Mouse (Mus musculus): ENCODE data around the gene Hilpda.

Gene Hilpda

DNA sequence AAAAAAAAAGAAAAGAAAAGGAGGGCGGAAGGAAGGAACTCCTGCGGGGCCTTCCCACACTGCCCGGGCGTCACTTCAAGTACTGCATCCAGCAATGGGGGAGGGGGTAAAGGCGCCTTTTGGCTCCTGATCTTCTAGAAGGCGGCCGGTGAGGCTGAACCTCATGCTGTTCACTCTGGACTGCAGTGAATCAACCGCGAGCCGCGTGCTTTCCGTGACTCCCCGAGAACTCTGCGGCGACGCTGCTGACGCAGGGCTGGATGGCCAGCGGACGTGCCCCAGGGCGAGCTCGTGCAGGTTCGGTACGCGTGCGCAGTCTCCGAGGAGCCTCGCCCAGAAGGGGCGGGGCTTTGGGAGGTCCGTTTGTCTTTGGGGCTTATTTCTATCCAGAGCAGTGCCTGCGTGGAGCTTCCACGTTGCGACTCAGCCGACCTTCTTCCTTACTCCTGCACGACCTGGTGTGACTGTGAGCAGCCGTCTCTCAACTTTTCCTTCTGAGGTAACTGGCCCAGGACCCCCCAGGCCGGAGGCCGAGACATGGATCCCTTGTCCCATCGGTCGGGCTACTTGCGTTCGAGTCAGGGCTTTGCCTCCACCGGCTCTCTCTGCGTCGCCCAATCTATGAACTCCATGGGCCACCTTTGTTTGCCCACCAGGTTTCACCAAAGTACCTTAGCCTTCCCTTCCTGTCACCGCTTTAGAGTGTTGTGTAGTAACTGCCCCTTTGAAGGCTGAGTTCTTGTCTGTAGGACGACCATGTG, at the start of gene Hilpda:
Hilpda (plus strand) TSS at position 177 of the 761 bp plus-strand sequence.
- DNase-seq (ENCODE audit: low read depth) = peak; percentile 93

DNA sequence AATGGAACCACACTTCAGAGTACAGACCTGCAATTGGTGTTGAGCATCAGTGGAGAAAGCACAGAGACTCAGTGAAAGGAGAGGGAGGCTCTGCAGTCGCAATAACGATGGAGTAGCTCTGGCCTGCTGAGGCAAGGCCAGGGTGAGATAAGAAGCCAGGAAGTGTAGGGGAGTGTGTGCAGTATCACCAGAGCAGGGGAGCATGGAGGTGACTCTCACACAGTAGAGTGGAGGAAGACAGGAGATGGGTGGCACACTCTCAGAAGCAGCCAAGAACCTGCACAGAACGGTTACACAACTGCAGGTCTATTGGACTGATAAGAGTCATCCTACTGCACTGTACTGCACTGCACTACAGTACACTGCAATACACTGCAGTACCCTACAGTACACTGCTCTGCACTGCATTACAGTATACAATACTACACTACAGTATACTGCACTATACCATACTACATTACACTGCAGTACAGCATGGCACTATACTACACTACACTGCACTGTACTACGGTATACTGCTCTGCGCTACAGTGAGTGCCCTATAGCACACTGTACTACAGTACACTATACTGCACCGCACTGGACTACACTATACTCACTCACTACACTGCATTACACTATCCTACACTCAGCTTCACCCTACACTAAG, 42.9 kb upstream of the Hilpda start:
- no peak for DNase-seq (ENCODE audit: low read depth)

DNA sequence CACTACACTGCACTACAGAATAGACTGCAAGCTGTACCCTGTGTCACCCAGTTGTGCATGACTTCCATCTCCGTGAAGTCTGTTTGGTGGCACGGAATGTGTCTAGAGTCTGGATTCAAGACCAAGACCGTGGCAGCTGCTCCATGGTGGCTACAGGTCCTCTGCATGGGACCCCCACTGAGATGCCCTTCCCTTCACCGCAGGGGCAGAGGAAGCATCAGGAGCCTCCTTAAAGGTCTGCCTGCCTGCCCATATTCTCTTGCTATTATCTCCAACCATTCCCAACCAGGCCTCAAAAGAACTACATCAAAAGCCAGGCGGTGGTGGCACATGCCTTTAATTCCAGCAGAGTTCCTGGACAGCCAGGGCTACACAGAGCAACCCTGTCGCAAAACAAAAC, 41.9 kb upstream of the Hilpda start:
- no peak for DNase-seq (ENCODE audit: low read depth)

DNA sequence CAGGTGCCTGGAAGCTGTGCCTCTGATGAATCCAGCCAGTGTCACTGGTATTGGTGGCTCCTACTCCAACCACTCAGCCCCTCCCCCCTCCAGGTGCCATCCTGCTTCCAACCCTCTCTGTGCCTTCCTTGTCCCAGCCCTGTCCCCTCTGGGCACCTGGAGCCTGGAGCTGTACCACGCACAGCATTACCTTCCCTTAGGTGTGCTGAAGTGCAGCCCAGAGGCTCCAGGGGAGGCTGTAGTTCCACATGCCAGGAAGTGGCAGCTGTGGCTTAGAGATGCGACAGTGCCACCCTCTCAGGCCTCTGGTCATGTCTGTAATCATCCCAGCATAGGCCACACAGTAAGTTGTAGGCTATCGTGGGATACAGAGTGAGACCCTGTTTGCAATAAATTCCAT, 40.5 kb upstream of the Hilpda start:
- DNase-seq (ENCODE audit: low read depth) = no peak

DNA sequence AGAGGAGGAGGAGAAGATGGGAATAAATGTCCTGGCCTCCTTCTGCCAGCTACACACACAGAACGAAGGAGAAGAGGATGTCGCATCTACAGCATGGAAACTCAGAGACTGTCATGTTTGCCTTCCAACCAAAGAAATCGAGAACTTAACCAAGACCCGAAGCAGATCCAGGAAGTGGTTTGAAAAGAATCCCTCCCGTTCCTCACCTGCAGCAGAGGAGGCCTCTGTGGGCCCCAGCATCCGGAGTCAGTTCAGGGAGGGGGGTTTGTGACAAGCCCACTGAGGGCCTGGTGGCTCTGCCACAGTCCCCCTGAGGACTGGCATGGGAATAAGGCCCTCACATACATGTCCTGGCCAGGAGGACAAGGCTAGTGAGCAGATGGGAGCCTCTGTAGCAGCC, 40.0 kb upstream of the Hilpda start:
- no peak for DNase-seq (ENCODE audit: low read depth)

DNA sequence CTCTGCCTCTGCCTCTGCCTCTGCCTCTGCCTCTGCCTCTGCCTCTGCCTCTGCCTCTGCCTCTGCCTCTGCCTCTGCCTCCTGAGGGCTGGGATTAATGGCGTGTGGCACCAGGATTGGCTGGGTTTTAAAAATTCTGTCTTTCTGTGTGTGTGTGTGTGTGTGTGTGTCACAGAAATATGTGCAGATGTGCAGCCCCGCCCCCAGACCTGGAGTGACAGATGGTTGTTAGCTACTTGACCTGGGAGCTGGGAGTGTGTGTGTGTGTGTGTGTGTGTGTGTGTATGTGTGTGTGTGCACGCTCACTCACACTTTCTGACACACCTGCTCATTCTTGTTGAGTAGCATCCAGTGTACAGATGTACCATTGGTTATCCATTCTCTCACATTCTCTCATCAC, 38.6 kb upstream of the Hilpda start:
- DNase-seq (ENCODE audit: low read depth) = no peak

DNA sequence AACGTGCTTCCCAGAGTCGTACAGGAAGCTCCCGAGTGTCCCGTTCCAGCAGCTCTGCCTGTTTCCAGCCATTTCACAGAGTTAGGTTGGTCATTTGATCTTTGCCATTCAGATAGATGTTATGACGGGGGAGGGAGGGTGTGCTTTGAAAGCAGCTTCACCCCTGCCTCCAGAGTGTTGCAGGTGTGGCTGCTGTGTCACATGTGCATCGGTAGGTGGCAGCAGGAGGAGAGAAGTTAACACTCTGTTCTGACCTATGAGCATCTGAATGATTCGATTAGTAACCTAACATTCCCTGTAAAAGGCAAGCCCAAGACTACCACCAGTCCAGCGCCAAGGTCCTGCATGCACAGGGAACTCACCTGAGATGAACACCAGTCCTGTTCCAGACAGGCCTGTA, 38.0 kb upstream of the Hilpda start:
- DNase-seq (ENCODE audit: low read depth) = no peak

DNA sequence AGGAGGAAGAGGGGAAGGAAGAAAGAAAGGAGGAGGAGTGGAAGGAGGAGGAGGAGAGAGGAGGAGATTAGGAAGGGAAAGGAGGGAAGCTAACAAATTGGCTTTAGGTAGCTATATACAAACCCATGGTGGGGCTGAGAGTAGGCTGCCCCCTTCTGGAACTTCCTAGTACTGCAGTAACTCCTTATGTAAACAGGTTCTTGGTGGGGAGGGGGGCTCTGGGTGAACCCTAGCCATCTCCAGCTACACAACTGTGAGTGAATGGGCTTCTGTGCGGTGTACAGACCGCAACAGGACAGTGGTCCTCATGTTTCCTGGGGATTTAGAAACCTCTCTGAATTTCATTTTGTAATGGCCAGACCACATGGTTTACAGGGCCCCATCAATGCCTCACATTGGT, 31.5 kb upstream of the Hilpda start:
- peak; percentile 44 for DNase-seq (ENCODE audit: low read depth)

DNA sequence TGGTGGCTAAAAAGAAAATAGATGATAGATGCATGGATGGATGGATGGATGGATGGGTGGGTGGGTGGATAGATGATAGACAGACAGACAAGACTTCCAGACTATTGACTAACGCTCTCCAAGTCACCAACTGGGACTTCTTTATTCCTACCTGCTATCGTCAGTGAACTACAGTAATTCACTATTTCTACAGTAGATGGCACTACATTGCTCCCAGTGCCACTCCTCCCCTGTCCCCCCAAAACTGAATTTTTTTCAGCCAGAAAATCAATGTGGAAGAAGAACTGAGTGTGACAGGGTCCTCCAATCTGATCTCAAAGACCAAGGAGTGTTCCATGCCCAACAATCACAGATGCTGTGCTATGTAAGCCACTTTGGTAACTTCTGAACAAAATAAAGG, 30.6 kb upstream of the Hilpda start:
- no peak for DNase-seq (ENCODE audit: low read depth)

DNA sequence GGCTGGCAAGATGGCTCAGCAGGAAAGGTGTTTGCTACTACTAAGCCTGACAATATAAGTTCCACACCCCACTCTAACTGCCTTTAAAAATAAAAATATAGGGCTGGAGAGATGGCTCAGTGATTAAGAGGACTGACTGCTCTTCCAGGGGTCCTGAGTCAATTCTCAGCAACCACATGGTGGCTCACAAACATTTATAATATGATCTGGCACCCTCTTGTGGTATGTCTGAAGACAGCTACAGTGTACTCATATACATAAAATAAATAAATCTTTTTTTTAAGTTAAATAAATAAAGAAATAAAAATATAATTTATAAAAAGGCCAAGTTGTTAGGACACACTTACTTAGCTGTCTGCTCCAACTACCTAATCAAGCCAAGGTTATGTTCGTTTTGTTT, 30.0 kb upstream of the Hilpda start:
- DNase-seq (ENCODE audit: low read depth) = no peak

DNA sequence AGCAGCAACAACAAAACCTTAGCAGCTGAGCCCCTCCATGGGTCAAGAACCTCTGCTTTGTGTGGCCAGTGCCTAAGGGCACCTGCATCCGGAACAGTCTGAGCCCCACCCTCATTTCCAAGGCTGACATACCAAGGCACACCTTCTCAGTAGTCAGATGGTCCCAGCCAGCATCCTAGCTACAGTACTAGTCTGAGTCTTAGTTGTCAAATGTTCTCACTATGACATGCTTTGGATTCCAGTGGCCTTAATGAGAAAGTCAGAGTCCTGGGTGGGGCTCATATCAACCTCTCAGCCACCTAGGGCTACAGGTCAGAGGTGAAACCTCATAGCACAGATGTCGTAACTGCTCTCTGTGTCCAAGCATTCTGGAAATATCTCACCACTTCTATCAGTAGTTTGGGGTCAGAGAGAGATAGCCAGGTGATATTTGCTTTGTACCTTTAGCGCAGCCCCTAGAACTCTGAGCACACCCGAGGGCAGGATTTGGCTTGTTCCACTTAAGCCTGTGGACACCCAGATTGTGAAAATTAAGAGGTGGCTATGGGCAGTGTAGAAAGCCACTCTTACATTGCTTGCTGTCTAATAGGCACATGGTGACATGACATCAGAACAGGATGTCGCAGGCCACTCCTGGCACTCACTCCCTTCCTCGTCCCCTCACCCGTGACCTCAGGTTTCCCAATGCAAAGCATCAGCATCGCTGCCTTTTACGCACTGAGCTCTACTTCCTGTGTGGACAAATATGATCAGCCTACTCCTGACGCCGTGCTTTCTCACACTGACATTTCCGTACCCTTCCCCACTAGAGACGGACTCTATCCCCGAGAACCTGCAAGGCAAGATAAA, 26.8 kb upstream of the Hilpda start:
- no peak for DNase-seq (ENCODE audit: low read depth)

DNA sequence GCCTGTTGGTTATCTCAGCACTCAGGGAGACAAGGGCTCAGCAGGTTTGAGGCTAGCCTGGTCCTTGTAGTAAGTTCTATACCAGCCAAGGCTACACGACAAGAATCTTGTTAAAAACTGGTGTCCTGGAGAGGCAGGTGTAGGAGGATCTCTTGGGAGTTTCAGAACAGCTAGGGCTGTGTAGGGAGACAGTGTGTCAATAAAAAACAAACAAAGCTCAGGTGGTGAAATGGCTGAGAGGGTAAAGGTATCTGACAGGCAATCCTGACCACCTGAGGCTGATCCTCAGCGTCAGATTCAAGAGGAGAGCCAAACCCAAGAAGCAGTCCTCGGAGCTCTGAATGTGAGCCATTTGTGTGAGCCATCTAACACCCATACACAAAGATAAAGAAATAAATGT, 26.1 kb upstream of the Hilpda start:
- no peak for DNase-seq (ENCODE audit: low read depth)

DNA sequence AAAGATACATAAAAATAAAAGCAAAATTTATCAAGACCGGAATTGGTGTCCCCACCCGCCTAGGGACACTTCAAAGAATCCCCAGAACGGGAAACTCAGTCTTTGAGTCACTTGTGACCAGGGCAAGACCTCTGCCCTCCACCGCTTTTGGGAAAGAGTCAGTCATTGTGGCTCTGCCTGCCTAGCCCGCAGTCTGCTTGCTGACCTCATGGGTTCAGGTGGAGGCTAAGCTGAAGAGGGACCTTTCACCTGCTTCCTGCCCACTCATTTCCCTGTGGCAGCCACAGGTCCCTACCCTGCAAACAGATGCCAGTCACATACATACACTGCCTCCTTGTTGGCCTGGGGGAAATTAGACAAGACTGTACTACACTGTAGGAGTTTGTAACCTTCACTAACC, 25.7 kb upstream of the Hilpda start:
- DNase-seq (ENCODE audit: low read depth) = no peak

DNA sequence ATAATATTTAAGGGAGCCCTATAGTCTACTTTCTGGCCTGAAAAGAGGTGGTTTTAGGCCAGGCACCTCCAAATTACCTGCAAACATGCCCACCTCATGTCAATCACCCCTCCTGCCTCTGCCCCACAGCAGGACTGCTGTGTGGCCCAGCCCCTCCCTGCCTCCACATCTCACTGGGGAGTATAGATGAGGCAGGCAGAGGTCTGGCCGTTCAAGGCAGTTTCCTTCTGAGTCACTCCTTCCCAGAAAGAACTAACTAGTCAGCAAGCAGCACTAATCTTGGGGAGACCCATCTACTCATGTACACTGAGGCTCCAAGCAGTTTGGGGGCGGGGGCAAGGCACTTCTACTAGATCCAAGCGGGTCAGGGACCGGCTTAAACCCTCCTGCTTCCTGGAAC, 25.2 kb upstream of the Hilpda start:
- DNase-seq (ENCODE audit: low read depth) = no peak

DNA sequence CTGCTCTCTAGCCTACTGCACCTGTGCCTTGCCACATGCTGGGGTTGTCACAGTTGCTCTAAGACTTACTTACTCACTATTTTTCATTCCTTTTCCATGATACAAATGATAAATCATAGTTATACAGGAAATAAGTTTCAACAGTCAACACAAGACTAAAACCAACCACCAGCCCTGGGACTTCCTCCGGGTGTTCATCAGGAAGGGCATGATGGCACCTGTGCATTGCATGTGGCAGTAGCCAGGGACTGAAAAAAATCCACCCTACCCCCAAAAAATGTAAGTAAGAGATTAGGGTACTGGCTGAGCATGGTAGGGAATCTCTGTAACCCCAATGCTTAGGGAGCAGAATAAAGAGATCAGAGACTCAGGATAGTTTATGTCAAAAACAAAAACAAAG, 12.9 kb upstream of the Hilpda start:
- no peak for DNase-seq (ENCODE audit: low read depth)

DNA sequence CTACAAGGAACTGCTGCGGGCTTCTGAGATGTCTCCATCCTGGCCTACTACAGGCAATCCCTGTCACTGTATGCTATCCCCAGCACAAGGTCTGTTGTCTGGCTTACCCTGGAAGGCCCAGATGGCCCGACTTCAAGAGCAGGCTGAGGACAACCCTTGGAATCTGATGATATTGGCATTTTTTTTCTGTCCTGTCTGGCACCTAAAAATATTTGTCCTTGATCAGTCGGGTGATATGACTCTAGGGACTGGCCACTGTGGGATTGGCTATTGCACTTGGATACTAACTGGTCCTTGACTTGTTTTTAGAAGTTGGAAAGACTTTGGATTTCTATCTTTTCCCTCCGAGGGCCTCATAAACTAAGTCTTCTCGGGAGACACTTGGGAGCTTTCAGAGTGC, 10.5 kb upstream of the Hilpda start:
- no peak for DNase-seq (ENCODE audit: low read depth)

DNA sequence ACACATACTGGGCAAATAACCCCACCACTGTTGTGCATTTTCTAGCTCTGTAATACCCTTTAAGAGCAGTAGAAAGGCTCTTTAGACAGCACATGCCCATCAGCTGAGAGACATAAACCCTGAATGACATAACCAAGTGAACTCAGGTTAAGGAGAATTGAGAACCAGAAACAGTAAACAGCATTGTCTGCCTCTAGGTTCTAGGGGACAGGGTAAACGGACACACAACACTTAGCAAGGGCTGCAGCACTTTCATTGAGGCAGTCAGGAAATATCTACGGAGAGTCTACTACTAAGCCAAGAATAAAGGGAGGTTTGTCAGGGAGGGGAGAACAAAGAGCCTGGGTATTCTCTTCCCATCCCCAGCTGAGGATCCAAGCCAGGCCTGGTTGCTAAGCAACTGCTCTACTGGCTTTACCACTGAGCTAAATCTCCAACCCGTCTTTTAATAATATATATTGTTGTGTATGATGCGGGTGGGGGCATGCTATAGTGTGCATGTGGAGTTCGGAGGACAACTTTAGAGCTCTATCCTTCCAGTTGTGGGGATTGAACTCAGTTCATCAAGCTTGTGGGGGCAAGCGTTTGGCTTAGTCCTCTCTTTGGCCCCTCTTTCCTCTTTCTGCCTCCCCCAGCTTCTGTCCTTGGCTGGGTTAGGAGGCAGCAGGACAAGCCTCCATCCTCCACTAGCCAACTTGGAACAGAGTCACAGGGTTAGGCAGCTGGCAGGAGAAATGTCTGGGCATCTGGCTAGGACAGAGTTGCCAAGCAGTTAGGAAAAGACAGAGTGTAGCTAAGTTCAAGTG, 8.4 kb upstream of the Hilpda start:
- DNase-seq (ENCODE audit: low read depth) = no peak

DNA sequence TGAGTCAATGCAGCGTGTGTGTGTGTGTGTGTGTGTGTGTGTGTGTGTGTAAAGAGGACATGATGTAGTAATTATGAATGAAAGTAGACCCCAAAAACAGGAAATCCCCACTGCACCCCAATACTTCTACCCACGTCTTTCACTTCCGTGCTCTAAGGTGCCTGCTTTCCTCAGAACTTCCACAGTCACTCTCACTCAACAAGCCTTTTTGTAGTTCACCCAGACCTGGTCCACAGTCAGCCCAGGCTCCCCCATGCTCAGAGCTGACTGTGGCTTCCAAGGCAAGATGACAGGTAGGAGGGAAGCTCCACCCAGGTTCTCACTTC, 7.9 kb upstream of the Hilpda start:
- no peak for DNase-seq (ENCODE audit: low read depth)

DNA sequence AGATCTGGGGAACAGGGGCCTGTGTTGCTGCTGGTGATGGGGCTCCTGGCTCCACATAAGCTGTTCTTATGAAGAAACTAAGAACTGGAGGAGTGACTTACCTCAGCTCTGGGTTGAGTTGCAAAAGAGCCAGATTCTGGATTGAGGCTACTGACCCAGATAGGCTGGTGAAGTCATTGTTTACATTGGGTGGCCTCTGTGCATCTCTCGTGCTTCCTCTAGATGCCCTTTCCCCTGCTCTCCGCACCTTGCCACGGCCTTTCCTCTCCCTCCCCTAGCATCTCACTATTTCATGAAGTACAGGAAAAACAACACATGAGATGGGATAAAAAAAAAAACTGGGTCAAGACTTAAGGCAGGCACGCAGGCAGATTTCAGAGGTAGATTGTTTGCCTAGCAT, 5.4 kb upstream of the Hilpda start:
- DNase-seq (ENCODE audit: low read depth) = no peak

DNA sequence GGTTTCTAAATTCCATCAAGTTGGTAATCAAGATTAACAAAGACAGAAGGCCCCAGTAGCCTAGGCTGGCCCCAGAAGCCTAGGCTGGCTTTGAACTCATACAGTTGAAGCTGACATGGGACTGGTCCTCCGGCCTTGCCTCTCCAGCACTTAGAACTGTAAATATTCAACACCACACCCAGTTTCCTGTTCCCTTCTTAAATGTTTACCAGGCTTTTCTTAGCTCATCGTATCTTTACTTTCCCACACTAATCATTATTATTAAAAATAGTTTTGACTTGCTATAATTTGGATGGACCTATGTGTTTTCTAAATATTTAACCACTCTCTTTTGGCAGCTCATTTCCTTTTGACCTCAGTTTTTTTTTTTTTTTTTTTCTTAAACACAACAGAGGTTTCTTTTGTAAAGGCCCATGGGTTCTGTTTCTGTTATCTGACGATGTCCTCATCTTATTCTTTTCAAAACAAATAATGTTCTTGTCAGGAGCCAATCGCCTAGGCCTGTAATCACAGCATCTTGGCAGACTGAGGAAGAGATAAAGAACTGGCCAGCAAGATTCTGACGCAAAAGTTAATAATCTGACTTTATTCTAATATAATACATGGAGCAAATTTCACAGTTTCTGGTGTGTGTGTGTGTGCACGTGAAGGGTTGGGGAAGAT, 3.2 kb upstream of the Hilpda start:
- DNase-seq (ENCODE audit: low read depth) = no peak

DNA sequence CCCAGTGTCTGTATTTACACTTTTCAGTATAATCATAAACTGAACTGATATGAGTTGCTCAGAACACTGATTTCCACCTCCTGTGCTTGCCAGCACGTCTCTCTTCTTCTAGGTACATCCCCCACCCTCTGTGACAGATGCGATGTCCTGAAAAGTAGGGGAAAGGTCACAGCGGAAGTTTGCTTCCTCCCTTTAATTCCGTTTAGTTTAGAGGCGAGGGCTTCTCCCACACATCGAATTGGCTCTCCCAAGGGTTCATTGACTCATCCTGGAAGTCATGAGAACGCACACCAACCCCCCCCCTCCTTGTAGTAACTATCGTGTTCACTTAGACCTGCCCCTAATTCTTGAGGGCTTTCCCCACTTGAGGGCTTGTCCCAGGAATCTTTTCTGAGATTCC, 1.3 kb upstream of the Hilpda start:
- no peak for DNase-seq (ENCODE audit: low read depth)

DNA sequence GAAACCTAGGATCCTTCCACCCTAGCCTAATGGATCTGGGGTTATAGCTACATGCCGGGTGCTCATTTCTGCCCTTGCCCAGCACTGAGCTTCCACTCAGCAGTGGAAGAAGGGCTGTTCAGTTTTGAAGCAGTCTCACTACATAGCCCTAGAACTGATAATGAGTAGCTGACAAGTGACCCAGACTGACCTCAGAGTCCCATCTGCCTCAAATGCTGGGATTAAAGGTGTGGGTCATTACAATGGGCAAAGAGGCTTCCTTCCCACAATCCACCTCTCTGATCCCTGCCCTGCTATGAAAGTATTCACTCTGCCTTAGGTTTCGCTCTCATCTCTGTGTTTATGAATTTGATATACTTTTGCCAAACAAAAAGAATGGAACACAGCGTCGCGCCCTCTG, 4.5 kb downstream of the Hilpda start:
- DNase-seq (ENCODE audit: low read depth) = no peak
